Mouse (Mus musculus) olfactory bulb, adult 2 months (tissue): ENCODE data around the gene Arhgap9.

Source experiments
- CTCF ChIP-seq: fragments of 200-500 bp; IDR thresholded peaks from 2 replicates; pipeline ENCODE4 v1.5.1; 2012; ENCODE audit warnings: low read depth, mild to moderate bottlenecking, low read length, moderate library complexity; ENCODE audit not compliant: insufficient read depth
- POLR2A ChIP-seq: fragments of 200-500 bp; IDR thresholded peaks from 2 replicates; pipeline ENCODE4 v1.6.1; 2012; ENCODE audit warnings: mild to moderate bottlenecking, low read depth, low read length, moderate library complexity; ENCODE audit not compliant: insufficient read depth

DNA sequence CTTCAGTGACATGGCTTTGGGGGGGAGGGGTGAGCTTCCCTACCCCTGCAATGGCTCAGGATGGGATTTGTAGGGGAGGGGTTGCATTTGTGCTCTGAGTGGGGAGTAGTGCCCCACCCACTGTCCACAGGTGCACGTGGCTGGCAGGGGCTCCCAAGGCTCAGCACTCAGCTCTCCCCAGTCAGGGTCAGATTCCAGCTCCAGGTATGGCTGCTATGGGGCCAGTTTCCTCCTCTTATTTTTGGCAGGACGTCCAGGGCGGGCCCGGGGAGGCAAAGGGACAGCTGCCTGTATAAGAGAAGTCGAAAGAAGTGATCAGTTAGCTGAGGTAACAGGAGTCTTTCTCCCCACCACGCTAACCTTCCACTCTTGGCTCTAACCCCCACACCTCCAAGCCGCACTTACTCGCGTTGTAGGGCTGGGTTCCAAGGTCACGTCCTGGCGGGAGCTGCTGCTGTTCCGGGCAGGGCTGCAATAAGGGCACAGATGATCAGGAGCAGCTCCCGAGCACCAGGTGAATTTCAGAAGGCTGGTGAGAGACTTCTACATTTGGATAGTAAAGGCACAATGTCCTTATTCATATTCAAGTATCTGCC, 39.0 kb upstream of the Arhgap9 start:
- no peak for TF ChIP-seq CTCF
- no peak for TF ChIP-seq POLR2A
